Mouse (Mus musculus) brain, adult 2 months (tissue): ENCODE measurements around the gene Aqr.

Experiments used
- DNase-seq: peaks from one replicate; pipeline ENCODE4 v3.0.0; 2011; ENCODE audit warnings: low read depth, low spot score

Gene Aqr

DNA sequence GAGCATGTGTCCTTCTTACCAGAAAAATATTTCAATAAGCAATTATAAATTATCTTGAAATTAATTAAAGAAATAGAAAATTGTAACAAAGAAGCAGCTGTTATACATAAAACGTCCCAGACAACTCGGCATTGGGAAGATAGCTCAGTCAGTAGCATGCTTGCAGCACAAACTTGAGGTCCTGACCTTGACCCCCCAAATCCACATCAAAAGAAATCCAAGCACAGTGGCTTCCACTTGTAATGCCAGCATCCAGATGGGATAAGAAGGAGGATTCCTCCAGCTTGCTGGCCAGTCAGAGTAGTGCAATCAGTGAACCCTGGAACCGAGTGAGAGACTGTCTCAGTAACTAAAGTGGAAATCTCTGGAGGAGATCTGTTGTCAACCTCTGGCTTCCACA, 120.6 kb downstream of the Aqr start:
- no peak for DNase-seq

DNA sequence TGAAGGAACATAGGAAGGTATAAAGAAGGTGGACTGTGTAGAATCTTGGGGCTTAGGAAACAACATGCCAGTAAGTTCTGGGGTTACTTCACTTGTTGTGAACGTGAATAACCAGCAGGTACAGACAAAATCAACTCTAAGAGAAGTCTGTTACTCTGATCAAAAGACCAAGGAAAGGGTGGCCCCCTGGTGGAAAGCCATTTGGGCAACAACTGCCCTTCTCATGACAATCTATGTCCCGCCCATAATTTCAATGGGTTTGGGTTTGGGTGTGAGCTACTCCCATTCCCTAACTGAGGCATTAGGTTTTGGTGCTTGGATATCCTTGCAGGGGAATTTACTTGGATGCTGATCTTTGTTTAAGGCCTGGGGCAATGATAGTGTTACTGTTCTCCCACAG, 122.8 kb downstream of the Aqr start:
- no peak for DNase-seq

DNA sequence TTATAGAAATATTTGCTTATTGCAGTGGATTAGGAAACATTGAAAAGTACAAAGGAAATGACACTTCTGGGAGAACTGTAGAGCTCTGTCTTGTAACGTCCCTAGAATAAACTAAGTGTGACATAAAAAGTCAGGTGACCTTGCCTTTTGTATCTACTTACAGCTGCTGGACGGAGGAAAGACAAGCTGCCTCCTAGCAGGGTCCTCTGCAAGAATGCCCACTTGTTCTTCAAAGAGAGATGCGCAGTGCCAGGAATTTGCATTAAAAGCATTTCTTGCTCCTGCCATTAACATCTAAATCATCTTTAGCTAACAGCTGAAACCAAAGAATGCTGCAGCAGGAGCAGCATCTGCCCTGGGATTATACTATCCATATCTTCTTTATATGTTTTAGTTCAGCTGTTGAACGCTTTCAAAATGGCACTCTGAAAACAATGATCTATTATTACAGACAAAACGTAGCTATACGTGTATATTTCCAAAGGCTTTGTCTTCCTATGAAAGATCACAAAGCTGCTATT, 126.7 kb downstream of the Aqr start:
- DNase-seq: no peak

DNA sequence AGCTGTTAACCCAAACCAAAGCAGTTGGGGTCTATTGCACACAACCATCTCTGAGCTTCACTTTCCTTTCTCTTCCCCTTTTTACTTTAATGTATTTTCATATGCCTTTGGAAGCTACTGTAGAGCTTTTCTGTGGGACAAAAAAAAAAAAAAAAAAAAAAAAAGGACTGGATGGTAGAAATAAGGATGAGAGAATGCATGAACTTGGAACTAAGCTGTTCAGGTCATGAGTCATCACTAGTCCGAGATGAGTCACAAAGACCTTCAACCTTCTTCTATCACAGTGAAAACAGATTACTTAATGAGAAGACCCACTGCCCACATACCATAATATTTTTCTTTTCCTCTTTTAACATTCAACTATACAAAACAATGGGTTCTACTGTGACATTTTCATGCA, 127.2 kb downstream of the Aqr start:
- DNase-seq: no peak

DNA sequence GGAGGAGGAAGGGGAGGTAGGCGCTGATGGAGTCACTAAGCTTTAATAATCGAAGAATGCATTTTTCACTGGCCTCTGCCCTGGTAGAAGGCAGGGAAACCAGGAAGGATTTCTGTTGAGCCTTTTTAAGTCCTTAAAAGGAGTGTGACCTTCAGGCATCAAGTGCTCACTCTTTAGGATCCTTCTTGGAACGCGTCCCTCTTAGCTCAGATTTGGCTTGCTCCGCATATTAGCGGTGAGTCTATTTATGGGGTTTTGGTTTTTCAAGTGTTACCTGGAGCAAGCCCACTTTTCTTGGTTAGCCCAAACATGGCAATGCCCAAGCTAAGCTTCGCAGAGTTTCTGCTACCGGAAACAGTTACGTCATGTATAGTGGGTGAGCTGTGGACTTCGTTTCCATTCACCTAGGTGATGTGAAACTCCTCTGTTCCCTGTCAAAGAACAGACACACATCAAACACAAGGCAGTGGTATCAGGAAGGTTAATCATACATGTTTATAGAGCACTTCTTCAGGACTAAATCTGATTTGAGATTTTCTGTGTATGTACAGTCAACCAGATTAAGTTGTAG, 128.5 kb downstream of the Aqr start:
- no peak for DNase-seq

DNA sequence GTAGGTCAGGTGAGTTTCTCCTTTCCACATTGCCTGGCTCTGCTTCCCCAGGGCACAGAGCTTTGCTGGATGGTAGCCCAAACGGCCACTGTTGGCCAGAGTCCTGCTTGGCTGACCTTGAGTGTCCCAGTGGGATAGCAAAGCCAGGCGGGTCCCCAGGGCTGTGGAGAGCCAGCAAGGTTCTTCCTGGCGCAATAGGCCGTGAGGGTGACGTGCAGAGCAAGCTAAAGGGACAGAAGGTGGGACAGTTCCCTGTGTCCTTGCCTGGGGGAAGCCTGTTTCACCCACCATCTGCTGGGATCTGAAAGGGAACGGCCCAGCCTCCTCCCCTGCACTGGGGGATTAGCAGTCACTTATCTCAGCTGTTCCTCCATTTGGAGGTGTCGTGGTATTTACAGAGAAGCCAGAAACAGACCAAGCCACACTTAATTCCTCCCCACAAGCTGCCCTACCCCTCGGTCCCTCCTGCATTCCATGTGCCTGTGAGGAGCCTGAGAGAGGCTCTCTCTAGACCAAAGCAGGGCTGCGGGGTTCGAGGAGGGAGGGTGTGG, 129.4 kb downstream of the Aqr start:
- peak; percentile 81 for DNase-seq

DNA sequence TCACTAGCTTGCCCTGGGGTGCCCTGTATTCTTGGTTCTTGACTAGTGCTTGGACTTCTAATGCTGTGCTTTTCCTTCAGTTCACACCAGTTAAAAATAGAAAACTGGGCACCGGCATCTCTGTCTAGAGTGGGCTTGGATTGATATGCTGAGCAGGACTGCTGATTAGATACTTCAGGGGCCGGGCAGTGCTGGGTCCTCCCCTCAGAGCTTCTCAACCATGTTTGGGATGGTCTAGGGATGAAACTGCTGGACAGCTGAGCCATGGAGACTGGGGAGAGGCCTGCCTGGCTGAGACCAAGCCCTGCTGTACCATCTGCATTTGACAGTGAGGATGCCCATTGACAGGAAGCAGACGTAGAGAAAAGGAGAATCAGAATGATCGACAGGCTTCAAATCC, 132.7 kb downstream of the Aqr start:
- no peak for DNase-seq

DNA sequence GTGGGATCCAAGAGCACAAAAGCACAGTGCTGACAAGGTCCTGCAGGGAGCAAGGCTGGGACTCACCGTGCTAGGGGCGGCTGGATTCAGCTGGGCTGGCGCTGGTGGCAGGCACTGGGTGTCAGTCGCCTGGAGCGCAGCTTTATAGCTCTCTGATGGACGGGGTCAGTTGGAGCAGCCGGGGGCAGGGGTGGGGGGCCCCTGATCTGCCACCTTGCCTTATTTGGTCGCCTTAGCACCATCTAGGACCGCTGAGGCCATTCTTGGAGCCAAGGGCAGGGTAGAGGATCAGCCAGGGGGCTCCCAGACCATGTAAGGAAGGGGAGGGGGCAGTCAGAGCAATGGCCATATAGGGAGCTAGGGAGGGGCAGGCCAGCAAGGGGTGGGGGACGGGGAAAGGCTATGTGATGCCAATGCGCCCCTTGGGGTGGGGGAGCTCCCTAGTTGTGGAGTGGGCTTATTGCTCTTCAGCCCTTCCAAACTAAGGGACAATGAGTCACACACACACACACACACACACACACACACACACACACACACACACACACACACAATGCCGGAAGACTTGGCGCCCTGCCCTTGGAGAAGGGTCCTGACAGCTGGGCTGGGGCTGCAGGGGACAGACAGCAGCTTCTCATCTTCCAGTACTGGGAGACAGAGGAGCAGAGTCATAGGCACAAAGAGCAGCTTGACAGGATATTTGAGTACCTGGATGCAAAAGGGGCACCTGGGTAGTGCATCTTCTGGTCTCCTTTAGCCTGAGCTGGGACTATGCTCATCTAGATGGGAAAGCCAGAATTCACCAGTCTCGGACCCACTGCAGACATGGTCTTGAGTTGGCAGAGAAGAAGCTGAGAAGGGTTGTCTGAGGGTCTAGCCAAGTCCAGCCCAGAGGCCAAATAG, 133.9 kb downstream of the Aqr start, which contains the start of gene Actc1:
Actc1 (minus strand) TSS at position 853 of the 903 bp plus-strand sequence.
- DNase-seq: no peak

DNA sequence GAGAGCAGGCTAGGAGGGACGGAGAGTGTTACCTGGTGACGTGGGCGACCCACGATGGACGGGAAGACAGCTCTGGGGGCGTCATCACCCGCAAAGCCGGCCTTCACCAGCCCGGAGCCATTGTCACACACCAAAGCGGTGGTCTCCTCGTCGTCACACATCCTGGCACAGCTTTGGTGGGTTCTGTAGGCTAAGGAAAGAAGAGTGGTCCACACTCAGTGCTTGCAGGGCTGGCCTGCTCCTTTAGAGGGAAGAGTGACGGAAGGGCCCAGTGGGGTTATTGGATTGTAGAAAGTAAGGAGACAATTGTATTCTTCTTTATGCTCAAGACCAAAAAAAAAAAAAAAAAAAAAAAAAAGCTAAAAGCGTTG, 135.0 kb downstream of the Aqr start:
- no peak for DNase-seq
